Mouse (Mus musculus) gastrocnemius, adult 2 months (tissue): ENCODE results near the gene Zwilch. TPM values are rescaled to one million over a fixed set of nuclear protein-coding genes. Genes with fewer than 3 reads are reported as not detected.
A peak's percentile ranks its signal among the peaks of the same experiment; 100 is the strongest.

ENCODE experiments used
- DNase-seq: peaks from one replicate; pipeline ENCODE4 v3.0.0; 2022
- H3K27ac ChIP-seq: fragments of 200-600 bp; 2 replicates; pipeline ENCODE4 v1.8.1; 2022; ENCODE audit warnings: mild to moderate bottlenecking
- H3K4me3 ChIP-seq: fragments of 200-600 bp; 2 replicates; pipeline ENCODE4 v1.8.1; 2022; ENCODE audit warnings: mild to moderate bottlenecking, moderate library complexity
- CTCF ChIP-seq: fragments of 200-600 bp; IDR thresholded peaks from 2 replicates; pipeline ENCODE4 v1.8.1; 2022; ENCODE audit warnings: antibody characterized with exemption, mild to moderate bottlenecking, moderate library complexity
- intact Hi-C: fragments of 180-260 bp; cut with DNase I; formaldehyde crosslinking; loops from one replicate; pipeline ENCODE4 v1.15.1; 2025
- total RNA-seq, 2 experiments: library from RNA; stranded (reverse); gene quantifications; 2 replicates each; pipeline ENCODE4 v1.2.3; 2021

Gene Zwilch
- total RNA-seq, 2 experiments from 2014 or later: 0.41 to 0.42 TPM

DNA sequence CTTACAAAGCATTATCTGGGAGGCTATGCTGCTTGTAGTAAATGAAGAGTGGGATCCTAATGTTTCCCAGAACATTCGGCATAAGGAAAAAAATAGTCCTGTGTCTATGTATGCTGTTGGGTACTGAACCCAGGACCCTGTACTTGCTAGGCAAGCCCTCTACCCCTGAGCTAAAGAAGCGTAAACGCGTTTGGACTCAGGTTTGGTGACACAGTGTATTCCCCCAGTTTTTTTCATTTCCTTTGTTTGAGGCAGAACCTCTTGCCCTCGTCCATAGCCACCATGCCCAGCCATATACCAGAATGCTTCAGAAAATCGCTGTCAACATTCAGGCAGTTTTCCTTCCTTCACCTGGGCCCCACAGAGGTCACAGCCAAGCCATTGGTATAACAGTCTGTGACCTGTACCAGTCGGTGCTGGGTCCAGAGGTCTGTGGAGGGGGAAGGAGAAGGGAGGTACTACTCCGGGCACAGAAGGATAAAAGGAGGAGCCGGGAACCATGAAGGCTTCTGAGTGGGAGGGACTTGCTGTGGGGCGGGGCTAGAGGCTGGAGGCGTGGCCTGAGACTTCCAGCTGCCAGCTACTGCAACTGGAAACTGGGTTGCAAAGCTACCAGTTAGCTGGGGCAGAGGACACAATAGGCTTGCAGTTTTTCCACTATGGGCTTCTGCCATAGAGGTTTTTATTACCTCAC, 52.2 kb downstream of the Zwilch start:
- intact Hi-C loops: loop anchor here (1.0 kb wide), 1 partner anchor 133 kb away; the partner anchor contains the start of gene Map2k1
- TF ChIP-seq CTCF: no peak
- Histone ChIP-seq H3K27ac (no peak overlapping the region), H3K4me3 (no peak overlapping the region)
- DNase-seq: peak; percentile 59

DNA sequence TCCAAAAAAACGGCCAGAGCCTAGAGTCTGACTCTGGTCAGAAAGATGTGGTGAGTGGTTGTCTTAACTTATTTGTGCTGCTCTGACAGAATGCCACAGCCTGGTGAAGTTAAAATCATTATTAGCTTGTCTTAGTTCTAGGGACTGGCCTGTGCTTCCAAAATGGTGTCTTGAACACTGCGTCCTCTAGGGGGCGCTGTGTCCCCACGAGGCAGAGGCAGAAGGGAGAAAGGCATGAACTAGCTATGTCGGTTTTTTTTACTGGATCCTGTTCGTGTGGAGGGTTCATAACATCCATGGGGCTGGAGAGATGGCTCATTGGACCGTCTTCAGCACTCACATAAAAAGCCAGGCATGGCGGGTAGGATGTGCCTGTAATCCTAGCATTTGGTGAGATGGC, 53.0 kb downstream of the Zwilch start:
- DNase-seq: peak; percentile 79

DNA sequence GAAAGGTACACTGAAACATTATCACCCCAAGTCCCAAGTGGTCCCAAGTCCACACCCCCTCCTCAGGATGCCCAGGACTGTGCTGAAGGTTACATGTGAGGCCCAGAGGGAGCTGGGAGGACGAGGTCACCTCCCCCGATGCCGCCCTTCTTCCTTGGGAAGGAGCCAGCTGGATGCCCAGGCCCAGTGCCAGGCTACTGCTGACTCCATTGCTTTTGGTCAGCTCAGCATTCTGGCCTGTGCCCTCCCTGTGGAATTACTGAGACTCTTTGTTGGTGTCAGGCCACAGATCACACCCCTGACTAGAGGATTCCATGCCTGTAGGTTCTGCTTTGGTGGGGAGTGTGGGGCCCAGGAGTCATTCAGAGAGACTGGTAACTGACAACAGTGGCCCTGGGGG, 56.0 kb downstream of the Zwilch start, which contains the start of gene Lctl:
Lctl (plus strand) TSS at position 272 of the 400 bp plus-strand sequence.
- intact Hi-C loops: no loop called here
- Histone ChIP-seq H3K4me3 (no peak within 1 kb of the TSS), H3K27ac (no peak within 1 kb of the TSS)
- DNase-seq: peak; percentile 43
- TF ChIP-seq CTCF: no peak

More for the DNA sequence above, 53.0 kb downstream of the Zwilch start:
- H3K27ac ChIP-seq: no peak overlapping the region
- peak; percentile 87 for TF ChIP-seq CTCF
- no peak overlapping the region for H3K4me3 ChIP-seq
- intact Hi-C loops: loop anchor here (1.0 kb wide), 1 partner anchor 133 kb away; the partner anchor contains the start of gene Map2k1

DNA sequence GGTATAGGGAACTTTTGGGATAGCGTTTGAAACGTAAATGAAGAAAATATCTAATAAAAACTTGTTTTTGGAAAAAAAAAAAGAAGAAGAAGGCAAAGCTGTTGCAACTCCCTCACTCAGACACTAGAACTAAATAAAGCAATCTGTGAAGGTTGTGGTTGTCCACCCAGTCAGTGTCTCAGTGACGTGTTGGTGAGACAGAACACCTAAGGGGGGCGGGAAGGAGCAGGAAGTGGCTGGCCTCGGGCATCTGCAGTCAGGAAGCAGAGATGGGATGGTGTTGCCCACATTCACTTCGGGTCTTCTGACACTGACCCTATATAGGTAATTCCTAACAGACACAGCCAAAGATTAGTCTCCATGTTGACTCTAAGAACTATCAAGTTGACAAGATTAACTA, 57.1 kb downstream of the Zwilch start:
- no peak for TF ChIP-seq CTCF
- no peak for DNase-seq
- no peak overlapping the region for H3K4me3 ChIP-seq
- intact Hi-C loops: no loop called here
- no peak overlapping the region for H3K27ac ChIP-seq

DNA sequence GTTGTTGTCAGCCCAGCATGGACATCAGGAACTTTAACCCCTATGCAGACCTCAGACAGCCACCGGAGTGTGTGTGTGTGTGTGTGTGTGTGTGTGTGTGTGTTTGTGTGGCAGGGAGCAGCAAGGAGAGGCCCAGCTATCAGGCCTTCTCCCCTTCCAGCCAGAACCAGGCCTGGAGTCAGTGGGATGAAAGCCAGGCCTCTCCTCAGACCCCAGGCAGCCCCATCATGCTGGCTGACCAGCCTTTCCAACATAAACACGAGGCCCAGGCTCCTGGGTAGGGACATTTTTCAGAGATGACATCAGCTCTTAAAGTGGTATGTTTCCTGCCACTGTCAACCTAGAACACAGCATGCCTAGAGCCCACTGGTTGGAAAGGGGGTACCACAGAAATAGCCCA, 58.3 kb downstream of the Zwilch start:
- no peak for DNase-seq
- TF ChIP-seq CTCF: no peak
- Histone ChIP-seq H3K4me3 (no peak overlapping the region), H3K27ac (no peak overlapping the region)
- intact Hi-C loops: no loop called here

DNA sequence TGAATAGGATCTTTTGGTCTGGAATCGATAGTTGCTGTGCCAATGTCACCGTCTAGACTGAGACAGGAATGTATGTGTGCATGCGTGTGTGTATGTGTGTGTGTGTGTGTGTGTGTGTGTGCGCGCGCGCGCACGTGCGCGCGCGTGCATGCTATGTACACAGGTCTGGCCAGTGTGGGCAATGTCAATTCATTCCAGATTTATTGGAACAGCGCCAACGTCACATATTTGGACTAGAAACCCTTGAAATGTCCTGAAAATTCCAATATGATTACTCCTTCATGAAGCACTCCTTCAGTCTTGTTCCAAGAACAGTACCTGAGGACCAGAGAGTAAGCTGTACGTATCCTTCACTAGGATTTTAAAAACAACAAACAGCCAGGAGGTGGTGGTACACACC, 62.4 kb downstream of the Zwilch start:
- intact Hi-C loops: no loop called here
- no peak for DNase-seq
- no peak overlapping the region for H3K4me3 ChIP-seq
- H3K27ac ChIP-seq: no peak overlapping the region
- no peak for TF ChIP-seq CTCF

DNA sequence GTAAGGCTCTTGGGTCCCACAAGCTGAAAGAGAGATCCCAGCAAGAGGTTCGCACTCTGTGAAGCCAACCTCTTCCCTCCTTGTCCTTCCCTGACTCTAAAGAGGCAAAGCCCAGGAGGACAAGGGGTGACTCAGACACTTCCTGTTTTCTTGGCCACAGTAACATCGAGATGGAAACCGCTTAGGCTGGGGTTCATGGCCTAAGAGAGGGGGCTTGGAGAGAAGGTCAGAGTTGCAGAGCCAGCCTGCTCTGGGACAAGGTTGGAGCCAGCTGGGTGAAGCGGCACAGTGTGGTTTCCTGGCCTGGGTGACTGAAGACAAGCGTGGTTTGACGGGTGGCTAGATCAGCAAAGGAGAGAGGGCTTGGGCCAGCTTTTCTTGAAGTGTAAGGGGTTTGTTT, 67.6 kb downstream of the Zwilch start:
- DNase-seq: peak; percentile 31
- intact Hi-C loops: no loop called here
- TF ChIP-seq CTCF: no peak
- no peak overlapping the region for H3K4me3 ChIP-seq
- peak overlapping the region; percentile 40; the same call in 1 of the 2 replicates for H3K27ac ChIP-seq

DNA sequence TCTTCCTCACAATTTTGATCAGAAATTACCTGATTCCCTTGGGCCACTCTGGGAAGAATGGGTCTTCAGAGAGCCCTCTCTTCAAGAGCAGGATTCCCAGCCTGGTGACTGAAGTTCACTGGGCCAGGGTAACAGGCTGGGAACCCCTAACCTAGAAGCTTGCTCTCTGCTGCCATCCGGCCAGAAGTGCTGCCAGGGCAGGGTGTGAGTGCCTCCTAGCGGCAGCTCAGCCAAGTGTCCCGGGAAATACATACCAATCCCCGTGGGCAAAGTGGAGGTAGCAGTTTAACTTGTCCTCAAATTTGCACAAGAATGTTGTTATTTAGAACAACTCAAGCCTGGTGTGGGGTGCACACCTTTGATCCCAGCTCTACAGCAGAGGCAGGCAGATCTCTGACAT, 72.5 kb downstream of the Zwilch start:
- H3K4me3 ChIP-seq: no peak overlapping the region
- intact Hi-C loops: loop anchor here (1.0 kb wide), 1 partner anchor 184 kb away; no protein-coding TSS in a partner anchor
- H3K27ac ChIP-seq: no peak overlapping the region
- TF ChIP-seq CTCF: peak; percentile 95
- DNase-seq: peak; percentile 84

DNA sequence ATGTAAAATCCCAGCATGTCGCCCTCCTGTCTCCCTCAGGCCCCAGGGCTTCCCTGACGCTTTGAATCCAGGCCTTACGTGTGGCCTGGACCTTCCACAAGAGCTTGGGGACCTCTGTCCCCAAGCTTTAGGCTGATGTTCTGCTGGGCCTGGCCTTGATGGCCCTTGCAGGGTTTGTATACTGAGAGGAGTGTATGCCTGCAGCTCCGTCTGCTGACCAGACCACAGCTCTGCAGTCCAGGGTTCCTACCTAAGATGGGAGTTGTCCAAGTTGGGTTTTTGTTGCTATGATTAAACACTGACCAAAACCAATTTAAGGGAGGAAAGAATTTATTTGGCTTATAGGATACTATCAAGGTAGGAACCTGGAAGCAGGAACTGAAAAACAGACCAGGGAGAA, 74.6 kb downstream of the Zwilch start:
- Histone ChIP-seq H3K27ac (no peak overlapping the region), H3K4me3 (no peak overlapping the region)
- intact Hi-C loops: no loop called here
- TF ChIP-seq CTCF: peak; percentile 40
- no peak for DNase-seq

DNA sequence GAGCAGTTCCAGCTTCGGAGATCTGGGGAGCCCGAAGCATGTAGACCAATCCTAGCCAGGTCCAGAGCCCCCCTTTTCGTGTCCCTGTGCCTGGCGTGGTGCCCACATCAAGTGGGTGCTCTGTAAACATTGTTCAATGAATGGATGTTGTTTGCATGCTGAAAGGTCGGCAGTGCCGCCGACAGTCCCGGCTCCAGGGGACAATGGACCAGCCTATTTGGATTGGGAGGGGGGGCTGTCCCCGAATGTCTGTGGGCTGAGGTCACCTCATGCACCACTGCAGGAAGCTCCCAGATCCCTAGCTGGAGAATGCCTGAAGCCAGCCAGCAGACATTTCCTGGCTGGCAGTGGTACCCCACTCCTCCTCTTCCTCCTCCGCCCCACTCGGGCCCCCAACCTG, 78.8 kb downstream of the Zwilch start:
- intact Hi-C loops: no loop called here
- H3K27ac ChIP-seq: 0 out of 2 replicates have a peak overlapping the region, but pooled peaks have one; percentile 2
- H3K4me3 ChIP-seq: no peak overlapping the region
- TF ChIP-seq CTCF: no peak
- DNase-seq: no peak

DNA sequence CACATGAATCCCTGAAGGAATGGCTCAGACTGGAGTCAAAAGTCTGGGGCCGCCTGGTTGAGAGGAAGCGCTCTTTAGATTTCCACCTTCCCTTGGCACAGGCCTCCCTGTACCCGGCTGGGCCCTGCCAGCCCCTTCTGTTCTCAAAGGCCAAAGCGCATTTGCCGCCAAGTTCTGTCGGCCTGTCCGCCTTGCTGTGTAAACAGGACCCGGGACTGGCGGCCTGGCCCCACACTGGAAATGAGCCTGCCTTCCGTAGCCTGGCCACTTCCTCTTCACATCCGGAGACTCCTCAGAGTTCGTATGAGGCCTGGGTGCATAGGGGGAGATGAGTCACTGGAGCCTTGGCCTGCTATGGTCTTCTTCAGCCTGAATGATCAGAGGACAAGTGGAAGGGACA, 83.9 kb downstream of the Zwilch start:
- intact Hi-C loops: no loop called here
- peak; percentile 47 for DNase-seq
- no peak for TF ChIP-seq CTCF
- H3K4me3 ChIP-seq: no peak overlapping the region
- H3K27ac ChIP-seq: peak overlapping the region; percentile 68

DNA sequence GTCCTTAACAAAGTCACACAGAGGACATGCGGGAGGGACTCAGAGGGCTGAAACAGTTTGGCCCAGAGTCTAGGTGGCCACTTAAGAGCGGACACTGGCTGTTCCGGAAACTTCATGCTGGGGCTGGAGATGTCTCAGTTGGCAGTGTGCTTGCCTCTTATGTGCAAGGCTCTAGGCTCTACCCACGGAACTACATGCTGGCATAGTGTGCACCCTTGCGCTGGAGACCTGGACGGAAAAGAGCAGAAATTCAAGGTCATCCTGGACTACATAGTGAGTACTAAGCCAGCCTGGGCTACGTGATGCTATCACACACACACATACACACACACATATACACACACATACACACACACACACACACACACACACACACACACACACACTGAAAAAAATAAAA, 84.6 kb downstream of the Zwilch start:
- intact Hi-C loops: no loop called here
- no peak for DNase-seq
- H3K4me3 ChIP-seq: no peak overlapping the region
- no peak for TF ChIP-seq CTCF
- H3K27ac ChIP-seq: peak overlapping the region; percentile 68; the same call in 1 of the 2 replicates

DNA sequence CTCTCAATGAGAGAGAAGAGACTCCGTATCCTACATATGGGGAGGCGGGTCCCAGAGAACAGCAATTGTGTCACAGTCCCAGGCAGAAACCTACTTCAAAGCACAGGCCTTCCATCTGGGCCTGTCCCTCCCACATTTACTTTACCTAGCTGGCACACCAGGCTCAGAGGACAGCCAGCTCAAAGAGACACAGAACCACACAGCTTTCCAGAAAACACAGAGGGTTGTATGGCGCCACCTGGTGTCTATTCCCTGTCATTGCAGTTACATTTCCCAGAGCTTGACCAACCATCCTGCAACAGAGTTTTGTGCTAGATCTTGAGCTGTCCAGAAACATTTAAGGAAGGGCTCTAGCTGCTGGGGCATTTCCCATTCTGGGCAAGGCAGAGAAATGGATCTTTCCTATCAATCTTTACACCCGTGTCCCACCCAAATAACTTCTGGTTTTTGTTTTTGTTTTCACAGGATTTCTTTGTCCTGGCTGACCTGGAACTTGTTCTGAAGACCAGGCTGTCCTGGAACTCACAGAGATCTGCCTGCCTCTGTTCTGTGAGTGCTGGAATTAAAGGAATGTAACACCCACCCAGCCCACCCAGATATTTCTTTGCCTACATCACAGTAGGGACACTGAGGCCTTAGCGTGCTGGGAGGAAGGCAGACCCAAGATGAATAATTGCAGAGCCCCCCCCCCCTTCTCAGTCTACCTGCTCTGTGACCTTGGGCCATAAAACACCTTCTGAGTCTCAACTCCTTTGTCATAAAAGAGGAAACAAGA, 85.3 kb downstream of the Zwilch start:
- Histone ChIP-seq H3K4me3 (no peak overlapping the region), H3K27ac (no peak overlapping the region)
- TF ChIP-seq CTCF: peak; percentile 96
- intact Hi-C loops: loop anchor here (1.0 kb wide), 3 partner anchors 64 to 169 kb away; no protein-coding TSS in a partner anchor
- peak; percentile 69 for DNase-seq

Other genes starting within 250 kb of the Zwilch start
- 1 to 10 TPM; 2.2 to 5.7 TPM for gene Smad6, start 151.0 kb downstream of the Zwilch start, total RNA-seq
- under 1 TPM in 1 of 2 experiments, not detected in 1; 0.28 TPM for gene Lctl, start 56.0 kb downstream of the Zwilch start, total RNA-seq
- 100 to 1,000 TPM; 601 to 627 TPM for gene Rpl4, start 271 bp upstream of the Zwilch start, total RNA-seq
- gene Snapc5, start 6.2 kb upstream of the Zwilch start, total RNA-seq: 10 to 100 TPM; 19.3 to 24.4 TPM
- gene Uchl4, start 62.1 kb upstream of the Zwilch start, total RNA-seq: 1 to 10 TPM; 1.3 to 1.9 TPM
- gene Map2k1, start 80.5 kb upstream of the Zwilch start, total RNA-seq: 10 to 100 TPM; 52.8 to 55.7 TPM
- gene Tipin, start 108.5 kb upstream of the Zwilch start, total RNA-seq: 10 to 100 TPM in 1 of 2 experiments, 1 to 10 TPM in 1; 7.9 to 10.3 TPM
- 10 to 100 TPM; 21.0 to 26.9 TPM for gene Dis3l, start 168.2 kb upstream of the Zwilch start, total RNA-seq
- gene Megf11, start 212.5 kb upstream of the Zwilch start, total RNA-seq: under 1 TPM; 0.25 to 0.46 TPM